Mouse (Mus musculus) mesoderm, embryonic 11.5 days (tissue): Measurements from ENCODE around the gene Fbxo21.

Experiments used
- DNase-seq: peaks from one replicate; pipeline ENCODE4 v3.0.0-alpha.2; 2012; ENCODE audit warnings: low read depth, low spot score

Gene Fbxo21

DNA sequence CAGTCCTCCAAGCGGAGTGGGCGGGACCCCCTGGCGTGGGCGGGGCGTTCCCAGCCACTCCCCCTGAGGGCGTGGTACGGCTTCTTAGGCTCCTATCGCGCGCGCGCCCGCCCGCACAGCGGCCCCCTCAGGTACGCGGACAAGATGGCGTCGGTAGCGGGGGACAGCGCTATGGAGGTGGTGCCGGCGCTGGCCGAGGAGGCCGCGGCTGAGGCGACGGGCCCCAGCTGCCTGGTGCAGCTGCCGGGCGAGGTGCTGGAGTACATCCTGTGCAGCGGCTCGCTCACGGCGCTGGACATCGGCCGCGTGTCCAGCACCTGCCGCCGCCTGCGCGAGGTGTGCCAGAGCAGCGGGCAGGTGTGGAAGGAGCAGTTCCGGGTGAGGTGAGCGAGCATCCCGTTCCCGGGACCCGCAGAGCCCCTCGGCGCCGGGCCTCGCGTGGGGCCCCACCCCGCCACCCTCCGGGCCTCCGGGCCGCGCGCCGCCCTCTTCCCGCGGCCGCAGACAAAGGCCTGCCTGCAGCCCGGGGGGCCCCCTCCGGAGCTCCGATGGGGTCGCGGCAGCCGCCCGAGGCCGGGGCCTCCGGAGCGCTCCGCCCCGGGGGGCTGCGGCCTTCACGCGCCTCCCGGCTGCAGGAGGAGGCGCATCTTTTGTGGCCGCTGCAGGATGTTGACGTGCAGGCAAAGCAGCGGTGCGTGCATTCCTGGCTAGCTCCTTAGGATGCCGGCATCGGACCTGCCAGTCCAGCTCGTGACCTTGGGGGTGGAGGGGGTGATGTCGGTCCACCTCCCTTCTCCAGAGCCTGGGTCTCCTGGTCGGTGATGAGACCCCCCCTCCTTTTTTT is at the start of gene Fbxo21:
Gene Fbxo21, plus strand, starts transcription at position 74 of the 844 bp plus-strand sequence.
- DNase-seq: peak; percentile 95

DNA sequence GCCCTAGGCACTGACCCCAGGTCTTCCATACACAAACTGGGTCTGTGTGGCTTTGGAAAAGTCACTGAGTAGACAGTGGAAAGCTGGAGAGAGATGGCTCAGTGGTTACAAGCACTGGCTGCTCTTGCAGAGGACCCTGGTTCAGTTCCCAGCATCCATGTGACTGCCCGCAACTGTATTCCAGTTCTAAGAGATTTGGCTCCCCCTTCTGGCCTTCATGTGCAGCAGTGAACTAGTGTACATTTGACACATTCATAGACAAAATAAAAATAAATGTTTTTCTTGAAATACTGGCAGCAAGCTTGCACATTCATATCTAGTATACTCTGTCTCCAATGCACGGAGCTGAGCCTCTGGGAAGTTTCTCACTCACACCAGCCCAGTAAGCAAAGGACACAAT is 48.0 kb upstream of the Fbxo21 start:
- DNase-seq: no peak

DNA sequence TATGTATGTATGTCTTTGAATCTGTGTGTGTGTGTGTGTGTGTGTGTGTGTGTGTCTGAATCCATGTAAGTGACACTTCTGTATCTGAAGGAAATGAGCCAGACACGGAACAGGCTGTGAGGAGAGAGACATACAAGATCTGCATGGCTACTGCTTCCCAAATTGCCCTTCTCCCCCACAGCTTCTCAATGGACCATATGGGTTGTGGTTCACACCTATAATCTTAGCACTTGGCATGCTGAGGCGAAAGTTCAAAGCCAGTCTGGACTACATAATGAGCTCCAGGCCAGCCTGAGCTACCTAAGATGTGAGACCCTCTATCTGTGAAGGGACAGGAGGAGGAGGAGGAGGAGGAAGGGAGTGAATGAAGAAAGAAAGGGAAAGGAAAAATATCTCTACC is 44.3 kb upstream of the Fbxo21 start:
- no peak for DNase-seq

DNA sequence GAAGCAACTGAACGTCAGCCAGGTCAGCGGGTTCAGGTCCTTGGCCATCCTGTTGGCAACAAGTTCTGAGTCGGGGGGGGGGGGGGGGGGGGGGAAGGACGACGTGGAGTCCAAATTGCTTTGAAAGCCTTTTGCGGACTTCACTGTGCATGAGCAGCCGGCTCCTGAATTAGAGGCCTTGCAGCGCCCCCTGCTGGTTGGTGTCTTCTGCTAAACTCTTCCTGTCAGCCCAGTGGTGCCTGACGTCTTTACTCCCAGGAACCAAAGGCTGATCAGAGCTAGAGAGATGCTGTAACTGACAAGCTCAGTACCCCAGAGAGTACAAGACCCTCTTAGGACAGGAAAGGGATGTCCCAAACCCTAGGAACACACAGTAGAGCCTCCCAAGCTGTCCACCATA is 43.7 kb upstream of the Fbxo21 start:
- peak; percentile 88 for DNase-seq

DNA sequence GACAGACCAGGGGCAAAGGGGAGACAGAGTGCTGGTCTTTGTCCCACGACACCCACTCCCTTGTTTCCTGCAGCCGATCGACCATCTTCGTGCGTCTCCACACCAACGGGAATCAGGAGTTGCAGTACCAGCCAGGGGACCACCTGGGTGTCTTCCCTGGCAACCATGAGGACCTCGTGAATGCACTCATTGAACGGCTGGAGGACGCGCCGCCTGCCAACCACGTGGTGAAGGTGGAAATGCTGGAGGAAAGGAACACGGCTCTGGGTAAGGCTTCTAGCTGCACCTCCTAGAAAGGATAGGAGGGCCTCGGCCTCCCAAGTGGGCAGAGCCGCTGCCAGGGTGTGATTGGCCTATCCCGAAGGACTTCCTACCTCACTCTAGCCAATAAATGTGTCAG is 40.2 kb upstream of the Fbxo21 start:
- DNase-seq: no peak

DNA sequence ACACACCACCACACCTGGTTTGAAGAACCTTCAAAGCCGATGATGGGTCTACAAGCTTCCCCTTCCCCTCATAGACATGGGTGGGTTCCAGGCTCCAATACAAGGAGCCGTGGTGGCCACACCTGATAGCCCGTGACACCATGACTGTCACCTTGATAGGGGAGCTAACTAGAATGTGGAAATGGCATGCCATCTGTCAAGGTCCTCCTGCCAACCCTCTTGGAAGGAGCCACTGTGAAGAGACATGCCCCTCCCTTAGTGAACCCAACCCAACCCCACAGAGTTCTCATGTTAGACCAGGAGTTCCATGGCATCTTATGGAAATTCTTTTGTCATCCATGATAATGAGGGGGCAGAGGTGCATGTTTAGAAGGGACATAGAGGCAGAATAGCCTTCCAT is 39.3 kb upstream of the Fbxo21 start:
- no peak for DNase-seq

DNA sequence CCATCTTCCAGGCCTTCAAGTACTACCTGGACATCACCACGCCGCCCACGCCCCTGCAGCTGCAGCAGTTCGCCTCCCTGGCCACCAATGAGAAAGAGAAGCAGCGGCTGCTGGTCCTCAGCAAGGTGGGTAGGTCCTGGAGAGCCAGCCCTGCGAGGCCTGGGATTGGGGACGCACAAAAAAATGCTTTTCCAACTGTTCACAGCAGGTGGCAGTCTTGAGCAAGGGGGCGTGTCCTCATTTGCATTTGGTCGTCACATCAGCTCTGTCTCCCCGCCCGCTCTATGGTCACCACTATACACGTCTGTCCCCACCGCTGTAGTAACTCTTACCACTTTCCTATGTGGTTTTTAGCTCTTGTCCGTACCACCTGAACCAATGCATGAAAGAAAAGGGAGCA is 38.3 kb upstream of the Fbxo21 start:
- DNase-seq: peak; percentile 80

DNA sequence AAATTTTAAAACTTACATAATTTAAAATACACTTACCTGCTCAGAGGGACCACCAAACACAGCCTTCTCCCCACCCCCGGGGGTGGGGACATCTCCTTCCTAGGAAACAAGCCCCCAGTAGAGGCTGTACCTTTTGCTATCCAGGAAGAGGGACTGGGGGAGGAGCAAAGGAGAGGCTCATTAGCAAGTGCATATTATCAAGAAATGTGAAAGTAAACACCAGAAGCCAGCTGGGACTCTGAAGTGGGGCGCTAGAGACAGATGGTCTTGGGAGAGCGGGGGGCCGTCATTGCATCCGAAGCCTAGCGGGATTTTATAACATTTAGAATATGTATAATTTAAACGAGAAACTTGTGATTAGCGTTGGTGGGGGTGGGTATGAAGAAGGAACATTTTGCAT is 37.1 kb upstream of the Fbxo21 start:
- no peak for DNase-seq

DNA sequence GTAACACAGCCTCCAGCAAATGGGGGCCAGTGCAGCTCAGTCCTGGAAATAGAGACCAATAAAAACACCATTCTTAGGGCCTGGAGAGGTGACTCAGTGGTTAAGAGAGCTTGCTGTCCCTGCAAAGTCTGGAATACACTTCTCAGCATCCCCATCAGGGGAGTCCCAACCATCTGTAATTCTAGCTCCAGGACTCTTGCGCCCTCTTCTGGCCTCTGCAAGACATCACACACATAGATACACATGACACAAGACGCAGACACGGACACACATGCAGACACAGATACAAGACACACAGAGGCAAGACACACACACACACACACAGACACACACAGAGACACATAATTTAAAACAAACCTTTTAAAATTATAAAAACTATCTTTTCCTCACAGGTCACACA is 35.0 kb upstream of the Fbxo21 start:
- no peak for DNase-seq

DNA sequence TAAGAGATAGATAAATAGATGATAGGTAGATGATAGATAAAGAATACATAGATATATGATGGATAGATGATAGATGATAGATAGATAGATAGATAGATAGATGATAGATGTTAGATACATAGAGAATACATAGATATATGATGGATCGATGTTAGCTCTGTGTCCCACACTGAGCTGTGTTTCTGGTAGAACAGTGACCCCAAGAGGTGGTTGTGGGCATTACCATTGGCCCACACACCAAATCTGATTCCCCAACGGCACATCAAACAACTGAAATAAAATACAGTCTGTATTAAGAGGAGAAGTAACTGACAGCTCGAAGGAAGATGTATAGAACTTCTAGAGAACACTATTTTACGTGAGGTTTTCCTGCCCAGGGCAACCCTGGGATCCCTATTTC is 29.9 kb upstream of the Fbxo21 start:
- peak; percentile 44 for DNase-seq

DNA sequence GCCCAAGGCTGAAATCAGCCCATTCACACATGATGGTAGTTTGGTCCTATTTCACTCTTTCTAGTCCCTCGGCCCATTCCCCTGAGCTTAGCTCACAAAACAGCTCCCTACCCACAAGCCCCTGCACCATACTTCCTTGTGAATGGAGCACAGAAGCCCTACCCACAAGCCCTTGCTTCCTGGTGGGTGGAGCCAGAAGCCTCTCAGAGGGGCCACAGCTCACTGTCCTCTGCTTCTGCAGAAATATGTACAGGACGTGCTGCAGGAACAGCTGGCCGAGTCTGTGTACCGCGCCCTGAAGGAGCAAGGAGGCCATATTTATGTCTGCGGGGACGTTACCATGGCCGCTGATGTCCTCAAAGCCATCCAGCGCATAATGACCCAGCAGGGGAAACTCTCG is 27.1 kb upstream of the Fbxo21 start:
- peak; percentile 19 for DNase-seq

DNA sequence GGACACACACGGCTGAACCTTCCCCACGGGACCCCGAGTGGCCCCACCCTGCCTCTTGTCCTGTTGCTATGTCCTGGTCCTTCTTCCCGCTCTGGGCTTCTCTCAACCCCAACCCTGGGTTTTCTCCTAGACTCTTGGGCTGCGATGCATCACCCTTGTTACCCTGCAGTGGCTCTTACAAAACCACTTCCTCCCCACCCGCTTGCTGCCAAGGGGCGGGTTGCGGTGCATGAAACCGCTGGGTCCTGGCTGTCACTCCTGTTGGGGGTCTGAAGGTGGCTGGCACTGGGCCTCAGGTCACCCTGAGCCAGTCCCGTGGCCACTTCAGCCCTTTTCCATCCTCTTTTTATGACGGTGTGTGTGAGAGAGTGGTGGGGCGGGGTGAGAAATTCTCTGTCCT is 22.6 kb upstream of the Fbxo21 start:
- no peak for DNase-seq

DNA sequence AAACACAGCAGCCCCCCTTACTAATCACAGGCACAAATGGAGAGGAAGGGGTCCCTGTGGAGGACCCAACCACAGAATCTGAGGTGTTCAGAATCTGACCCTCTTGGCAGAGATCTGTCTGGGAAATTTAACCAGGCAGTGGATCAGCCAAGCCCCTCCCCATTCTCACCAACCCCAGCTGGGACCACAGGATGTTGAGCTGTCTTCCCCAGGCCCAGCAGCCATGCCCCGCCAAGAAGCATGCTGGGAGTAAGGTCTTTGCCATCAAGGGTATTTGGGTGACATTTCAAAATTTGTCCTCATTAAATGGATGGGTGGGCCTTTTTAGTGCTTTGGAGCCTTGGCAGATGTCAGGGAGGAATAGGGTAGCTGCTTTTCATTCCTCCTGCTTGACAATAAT is 22.1 kb upstream of the Fbxo21 start:
- no peak for DNase-seq

DNA sequence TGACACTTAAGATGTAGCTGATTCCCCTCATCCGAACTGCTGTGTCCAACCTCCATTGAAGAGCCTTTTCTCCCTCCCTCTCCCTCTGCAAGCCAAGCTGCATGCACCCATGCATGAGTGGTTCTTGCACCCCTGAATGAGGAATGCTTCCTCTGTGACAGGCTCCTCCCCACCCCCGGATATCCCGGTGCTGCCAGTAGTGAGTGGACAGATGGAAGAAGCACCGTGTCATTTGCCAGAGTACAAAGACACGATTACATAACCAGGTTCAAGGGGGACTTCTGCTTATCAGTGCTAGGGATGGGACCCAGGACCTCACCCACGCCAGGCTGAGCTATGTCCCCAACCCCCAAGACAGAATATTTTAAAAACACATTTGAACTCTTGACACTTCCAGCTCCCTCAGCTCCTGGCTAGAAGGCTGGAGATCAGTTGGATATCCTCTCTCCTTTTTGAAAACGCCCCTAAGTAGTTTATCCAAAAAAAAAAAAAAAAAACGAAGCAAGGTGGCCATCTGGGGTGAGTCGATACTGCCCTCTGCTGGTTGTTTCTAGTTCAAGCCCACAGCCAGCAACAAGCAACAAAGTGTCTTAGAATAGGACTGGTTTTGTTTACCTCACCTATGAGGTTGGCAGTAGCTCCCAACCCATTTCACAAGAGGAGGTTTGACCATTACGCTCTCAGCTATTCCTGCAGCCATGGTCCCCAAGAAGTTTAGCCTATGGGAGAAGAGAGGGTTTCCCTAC is 20.7 kb upstream of the Fbxo21 start:
- peak; percentile 64 for DNase-seq

DNA sequence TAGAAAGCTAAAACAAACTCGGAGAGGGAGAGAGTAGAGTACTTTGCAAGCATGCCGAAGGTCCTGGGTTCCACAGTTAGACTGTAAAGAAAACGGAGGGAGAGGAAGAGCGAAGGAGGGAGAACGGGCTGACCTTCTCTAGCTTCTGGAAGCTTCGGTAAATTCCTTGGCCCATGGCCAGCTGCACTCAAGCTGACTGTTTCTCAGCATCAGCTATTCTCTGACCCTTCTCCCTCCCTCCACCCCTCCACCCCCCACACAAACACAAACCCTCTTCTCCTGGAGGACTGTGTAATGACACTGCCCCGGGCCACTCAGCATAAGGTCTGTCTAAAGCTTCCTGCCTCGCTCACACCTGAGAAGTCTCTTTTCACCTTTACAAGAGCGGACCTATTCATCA is 11.8 kb upstream of the Fbxo21 start:
- no peak for DNase-seq

DNA sequence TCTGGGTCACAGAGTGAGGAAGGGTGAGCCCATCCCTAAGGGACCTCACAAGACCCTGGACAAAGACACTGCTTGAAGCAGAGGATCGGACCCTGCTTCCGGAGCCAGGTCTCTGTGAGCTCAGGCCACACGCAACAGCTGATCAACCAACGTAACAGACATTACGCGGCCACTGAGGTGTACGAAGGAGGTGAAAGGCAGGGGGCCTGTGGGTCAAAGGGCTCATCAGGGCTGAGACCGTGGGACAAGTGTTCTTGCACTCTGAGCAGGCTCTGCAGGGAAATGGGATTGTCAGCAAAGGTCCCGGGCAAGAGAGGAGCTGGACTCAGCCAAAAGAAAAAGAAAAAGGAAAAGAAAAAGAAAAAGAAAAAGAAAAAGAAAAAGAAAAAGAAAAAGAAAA is 9.6 kb upstream of the Fbxo21 start:
- DNase-seq: no peak

DNA sequence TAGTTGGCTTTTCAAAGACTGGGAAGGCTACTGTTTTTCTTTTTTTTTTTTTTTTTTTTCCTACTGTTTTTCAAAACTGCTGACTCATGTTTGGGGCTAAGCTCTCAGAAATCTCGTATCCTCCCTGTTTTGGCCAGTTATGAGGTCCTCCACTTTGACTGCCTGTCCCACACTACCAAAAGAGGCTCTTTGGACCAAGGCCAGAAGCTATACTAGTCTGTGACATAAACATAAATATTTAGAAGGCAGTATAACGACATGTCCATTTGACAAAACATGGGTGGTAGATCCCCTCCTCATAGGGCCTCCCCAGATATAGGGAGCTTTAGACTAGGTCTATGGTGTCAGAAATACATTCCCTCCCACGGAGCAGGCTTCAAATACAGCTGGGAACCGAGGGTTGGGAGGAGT is 8.9 kb upstream of the Fbxo21 start:
- no peak for DNase-seq

DNA sequence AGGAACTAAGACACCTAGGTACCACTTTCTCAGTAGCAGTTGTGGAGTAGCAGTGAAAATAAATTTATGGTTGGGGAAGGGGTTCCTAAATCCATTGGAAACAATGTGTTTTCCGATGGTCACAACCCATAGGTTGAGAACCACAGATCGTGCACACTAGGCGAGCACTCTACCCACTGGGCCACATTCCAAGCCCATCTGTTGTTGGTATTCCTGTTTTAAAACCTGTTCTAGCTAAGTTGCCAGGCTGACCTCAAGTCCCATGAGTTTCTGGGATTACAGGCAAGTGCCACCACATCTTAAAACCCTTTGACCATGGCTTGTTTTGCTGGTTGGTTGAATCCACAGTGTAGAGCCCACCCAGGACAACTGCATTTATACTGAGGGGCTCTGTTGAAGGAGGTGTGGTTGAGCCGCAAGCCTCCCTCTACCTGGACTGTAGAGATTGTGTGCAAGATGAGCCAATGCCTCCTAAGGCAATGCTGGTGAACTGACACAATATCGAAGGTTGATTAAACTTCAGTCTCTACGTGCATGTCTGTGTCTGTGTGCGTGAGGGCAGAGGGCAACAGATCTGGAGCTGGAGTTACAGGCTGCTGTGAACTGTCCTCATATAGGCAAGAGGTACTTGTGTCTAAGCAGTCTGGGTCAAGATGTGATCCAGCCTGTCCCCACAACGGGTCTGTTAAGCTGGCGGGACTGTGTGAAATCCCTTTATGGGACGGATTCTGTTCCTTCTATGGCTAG is 6.7 kb upstream of the Fbxo21 start:
- DNase-seq: no peak

DNA sequence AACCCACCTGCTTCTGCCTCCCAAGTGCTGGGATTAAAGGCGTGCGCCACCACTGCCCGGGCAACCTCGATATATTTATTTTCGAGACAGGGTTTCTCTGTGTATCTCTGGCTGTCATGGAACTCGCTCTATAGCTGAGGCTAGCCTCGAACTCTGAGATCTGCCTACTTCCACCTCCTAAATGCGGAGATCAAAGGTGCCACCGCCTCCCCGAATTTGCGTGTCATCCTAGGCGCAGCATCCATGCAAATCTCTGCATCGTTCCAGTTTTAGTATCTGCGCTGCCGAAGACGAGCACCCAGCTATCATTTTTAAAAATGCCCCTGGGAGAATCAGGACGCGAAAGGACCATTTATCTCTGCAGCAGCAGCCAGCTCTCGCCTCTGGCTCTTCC is 270 bp upstream of the Fbxo21 start:
- no peak for DNase-seq

DNA sequence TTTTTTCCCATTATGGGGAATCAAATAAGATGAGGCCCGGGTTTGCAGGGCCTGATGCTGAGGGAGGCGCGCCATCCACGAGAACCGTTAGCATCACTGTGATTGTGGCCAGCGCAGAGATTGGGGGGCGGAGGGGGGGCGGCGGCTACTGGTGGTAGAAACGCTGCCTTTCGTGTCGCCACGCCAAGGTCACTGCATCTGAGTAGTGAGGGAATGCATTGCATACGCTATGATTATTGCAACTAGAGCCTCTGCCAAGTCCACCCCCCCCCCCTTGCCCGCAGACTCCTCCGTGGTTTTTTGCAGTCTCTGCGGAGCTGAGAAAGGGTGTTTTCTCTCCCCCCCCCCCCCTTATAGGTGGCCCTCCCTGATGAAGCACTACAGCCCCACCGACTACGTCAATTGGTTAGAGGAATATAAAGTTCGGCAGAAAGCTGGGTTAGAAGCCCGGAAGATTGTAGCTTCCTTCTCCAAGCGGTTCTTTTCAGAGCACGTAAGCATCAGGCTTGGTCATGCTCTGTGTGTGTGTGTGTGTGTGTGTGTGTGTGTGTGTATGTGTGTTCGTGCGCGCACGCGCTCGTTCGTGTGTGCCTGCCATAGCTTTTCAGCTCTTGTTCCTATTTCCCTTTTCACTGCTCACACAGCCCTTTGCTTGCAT is 1.1 kb downstream of the Fbxo21 start:
- no peak for DNase-seq

DNA sequence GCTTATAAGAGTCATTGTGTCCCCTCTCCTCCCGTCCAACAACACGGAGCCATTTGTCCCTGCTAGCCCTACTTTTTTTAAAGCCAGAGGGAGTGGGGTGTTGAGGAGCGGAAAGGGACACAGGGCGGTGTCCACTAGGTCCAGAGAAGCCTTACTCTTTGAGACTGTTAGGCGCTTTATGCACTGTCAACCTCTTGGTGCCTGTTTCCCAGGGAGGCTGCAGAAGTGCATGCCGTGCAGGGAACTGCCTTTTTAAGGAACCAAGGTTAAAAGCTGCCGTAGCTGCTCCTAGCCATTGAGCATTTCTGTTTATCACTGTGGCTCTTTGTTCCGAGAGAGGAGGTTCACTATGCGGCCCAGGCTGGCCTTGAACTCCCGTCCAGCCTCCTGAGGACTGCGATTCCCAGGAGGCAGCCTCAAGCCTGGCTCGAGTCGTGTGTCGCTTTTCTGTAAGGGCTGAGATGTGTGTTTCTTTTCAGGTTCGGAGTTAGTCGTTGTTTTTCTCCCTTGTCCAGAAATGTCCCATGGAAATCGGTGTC is 1.7 kb downstream of the Fbxo21 start:
- DNase-seq: no peak

DNA sequence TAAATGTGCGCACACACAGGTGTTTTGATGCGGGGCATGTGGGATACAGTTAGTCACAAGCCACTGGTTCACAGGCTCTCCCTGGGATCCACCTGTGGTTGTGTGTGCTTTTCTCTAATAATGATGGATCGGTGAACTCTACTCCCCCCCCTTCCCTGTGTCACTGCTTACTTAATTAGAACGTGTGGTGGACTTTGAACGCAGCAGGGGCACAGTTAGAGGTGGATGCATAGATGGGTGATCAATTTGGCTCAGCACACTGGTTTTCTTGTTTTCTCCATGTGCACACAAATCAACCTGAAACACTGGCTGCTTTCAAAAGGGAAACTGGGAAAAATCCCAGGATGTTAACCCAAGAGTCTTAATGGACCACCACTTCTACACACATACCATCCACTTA is 2.6 kb downstream of the Fbxo21 start:
- no peak for DNase-seq
